Mouse (Mus musculus): ENCODE measurements at regions not wholly inside any gene's neighbourhood (a gene's known extent, or its start where the extent isn't known, plus 50 kb on each side); places are given as distances from the start of the nearest gene placed in this dataset.
"Not testable (repeated sequence)": the region's sequence is repeated elsewhere in the genome, so short reads cannot be mapped to it uniquely, and the experiment has no call there.

- DNase-seq (ENCODE audit: low spot score in 2 of 2): not testable (repeated sequence)
Observed at GRCm38 (mm10) chr4:7234537-7234936, 1004.3 kb downstream of the Car8 start.

- no peak for DNase-seq (ENCODE audit: low spot score in 2 of 2)
Observed at GRCm38 (mm10) chr4:7228980-7229379, 1009.9 kb downstream of the Car8 start.

GRCm38 (mm10) chr4:7222922-7223321 is 1015.9 kb downstream of the Car8 start:
- no peak for DNase-seq (ENCODE audit: low spot score in 2 of 2)

DNA sequence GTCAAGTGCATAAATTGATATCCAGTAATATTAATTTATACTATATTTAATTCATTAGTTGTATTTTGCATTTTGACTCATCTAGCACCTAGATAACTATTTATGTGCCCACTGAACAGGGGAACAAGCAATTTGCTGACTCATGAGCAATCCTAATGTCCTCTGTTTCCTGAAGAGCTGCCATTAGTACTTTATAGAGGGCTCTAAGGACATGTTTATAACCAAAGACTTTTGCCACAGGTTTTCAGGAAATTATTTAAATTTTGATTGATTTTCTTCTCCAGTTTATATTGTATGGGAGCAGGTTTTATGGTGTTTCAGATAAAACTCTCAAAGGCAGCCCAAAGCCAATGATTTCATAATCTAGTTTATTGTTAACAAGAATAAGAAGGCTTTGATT is 1018.4 kb downstream of the Car8 start:
- no peak for DNase-seq (ENCODE audit: low spot score in 2 of 2)

DNA sequence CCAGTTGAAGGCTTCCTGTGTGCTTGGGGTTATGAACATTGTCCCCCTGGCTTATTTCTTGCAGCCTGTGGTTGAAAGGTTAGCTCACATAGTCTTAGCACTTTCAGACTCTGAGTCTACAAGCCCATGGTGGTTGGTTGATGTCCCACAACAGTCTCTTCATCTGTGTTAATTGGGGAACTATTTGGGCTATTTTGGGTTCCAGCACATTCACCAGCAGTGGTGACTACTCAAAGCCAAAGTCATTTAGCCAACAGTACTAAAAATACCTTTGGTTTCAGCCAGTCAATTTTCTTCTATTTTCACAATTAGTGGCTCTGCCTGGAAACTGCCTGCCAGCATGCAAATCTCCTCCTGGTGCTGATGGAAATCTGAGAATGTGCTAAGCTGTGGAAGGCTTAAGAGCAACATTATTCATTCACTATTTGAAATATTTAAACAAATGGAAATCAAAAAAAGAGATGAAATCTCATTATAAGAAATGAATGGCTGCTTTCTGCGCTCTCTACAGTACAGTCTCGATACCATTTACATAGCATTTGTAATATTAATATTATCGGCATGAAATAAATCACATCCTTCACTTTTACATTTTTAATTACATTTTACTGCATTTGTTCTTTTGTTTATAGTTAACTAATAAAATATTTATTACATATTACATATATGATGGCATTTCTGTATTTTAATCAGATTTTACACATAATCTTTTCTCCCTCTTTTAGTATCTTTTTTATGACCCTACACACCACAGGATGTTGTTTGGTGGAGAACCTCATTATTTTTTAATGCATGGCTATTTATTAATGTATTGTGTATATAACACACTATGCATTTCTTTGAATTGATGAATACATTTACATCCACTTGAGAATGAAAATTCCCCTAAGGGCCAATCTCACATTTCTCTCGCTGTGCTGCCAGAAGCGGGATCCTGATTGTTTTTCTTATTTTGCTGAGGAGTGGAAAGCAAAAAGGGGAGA is 1023.5 kb downstream of the Car8 start:
- DNase-seq (ENCODE audit: low spot score in 2 of 2): no peak

DNA sequence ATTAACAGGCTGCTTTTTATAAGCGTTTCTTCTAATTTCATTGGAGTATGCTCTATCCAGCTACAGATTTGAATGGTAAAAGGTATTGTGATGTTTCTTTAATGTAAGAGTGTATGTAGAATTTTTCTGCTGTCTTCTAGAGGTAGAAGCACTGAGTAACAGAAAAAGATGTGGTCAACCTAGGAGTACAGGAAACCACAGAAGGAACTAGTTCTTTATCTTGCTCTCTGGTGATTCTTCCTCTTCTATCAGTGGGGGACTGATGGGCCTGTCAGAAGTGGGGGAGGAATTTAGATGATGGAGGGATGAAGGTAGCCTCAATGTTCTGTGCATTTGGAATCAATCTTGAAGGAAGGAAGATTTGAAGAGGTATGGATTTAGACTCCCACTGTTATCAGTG is 1031.9 kb downstream of the Car8 start:
- no peak for DNase-seq (ENCODE audit: low spot score in 2 of 2)

GRCm38 (mm10) chr4:7201816-7202215 is 1037.0 kb downstream of the Car8 start:
- no peak for DNase-seq (ENCODE audit: low spot score in 2 of 2)

- no peak for DNase-seq (ENCODE audit: low spot score in 2 of 2)
Observed at GRCm38 (mm10) chr4:7199941-7200340, 1038.9 kb downstream of the Car8 start.

DNA sequence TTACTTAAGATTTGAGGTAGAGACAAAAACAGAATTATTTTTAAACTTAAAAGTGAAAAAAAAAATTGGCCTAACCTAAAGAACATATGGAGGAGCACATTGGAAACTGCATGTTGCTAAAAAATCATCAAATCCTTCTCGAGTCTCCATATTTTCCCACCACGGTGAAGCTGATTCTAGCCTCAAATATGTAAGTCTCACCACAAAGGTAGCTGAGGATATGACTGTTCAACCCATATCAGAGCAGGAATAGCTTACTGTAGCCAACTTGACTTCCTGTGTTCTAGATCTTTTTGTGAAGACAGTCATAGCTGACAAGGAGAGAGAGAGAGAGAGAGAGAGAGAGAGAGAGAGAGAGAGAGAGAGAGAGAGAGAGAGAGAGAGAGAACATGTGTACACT is 1039.8 kb downstream of the Car8 start:
- no peak for DNase-seq (ENCODE audit: low spot score in 2 of 2)

- DNase-seq (ENCODE audit: low spot score in 2 of 2): no peak
Observed at GRCm38 (mm10) chr4:7196570-7196969, 1042.3 kb downstream of the Car8 start.

DNA sequence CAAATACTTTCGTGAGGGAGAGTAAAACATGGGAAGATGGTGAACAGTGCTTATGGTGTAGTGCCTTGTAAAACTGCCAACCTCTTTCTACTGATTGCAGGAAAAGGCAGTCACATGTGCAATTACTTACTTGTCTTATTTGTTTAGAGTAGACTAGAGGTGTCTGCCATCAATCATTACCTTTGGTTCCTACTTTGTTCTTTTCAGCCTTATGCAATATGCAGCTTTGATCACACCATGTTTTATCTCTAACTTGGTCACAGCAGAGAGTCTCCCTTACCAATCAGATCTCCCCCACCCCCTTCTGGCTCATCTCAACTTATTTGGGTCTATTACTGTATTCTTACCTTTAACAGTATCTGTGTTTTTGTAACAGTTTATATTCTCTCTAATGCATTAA is 1043.2 kb downstream of the Car8 start:
- DNase-seq (ENCODE audit: low spot score in 2 of 2): no peak

DNA sequence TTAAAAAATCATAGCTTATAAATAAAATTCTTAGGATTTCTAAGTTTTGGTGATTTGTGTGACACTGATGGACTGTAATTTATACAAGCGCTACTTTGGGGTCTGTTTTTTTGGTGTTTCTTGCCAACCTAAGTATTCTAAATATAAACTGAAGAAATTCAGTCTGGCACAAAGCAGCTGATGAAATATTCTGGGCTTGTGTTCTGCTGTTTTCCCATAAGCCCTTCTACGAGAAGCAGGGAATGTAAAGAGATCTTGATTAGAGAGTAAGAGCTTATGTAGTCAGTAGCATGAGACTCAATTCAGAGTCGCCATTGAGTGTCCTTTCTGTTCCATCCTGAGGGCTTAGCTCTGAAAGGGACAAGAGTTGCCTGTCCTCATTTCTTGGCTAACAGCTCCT is 1046.9 kb downstream of the Car8 start:
- no peak for DNase-seq (ENCODE audit: low spot score in 2 of 2)

DNA sequence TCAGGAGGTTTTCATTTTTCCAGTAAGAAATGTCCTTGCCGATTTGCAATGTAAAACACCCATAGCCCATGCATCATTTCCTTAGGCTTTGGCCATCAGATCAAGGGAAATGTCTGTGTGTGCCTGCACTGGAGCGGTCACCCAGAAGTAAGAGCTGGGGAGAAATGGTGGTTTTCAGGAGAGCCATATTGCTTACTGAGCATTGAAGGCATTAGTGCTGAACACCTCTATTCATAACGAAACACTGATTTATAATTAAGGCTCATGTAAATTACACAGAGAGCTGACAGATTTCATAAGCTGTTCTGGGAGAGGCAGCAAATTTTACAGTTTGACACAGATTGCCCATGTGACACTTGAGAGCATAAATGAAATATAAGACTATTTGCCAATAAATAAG is 1047.6 kb downstream of the Car8 start:
- no peak for DNase-seq (ENCODE audit: low spot score in 2 of 2)

- no peak for DNase-seq (ENCODE audit: low spot score in 2 of 2)
Observed at GRCm38 (mm10) chr4:7175030-7175429, 1063.8 kb downstream of the Car8 start.

GRCm38 (mm10) chr4:7172528-7173306 is 1066.1 kb downstream of the Car8 start:
- DNase-seq (ENCODE audit: low spot score in 2 of 2): no peak

- DNase-seq (ENCODE audit: low spot score in 2 of 2): no peak
Observed at GRCm38 (mm10) chr4:7171637-7172417, 1067.0 kb downstream of the Car8 start.

GRCm38 (mm10) chr4:7161411-7161810 is 1077.4 kb downstream of the Car8 start:
- no peak for DNase-seq (ENCODE audit: low spot score in 2 of 2)

- DNase-seq (ENCODE audit: low spot score in 2 of 2): no peak
Observed at GRCm38 (mm10) chr4:7157883-7158282, 1081.0 kb downstream of the Car8 start.

DNA sequence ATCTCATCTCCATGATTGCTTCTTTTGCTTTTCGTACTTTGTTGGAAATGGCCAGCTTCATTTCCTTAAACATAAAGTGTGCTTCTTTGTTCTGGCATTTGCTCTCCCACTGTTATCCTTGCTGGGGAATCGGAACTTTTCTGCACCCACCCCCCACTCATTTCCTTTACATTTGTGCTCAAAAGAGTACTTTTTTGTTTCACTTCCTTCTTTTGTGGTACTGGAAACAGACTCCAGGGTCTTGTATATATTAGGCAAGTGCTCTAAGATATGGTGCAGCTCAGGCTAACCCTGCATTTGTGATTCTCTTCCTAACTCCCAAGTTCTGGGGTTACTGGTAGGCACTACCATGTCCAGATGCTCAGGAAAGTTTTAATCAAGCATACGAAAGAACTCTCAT is 1084.6 kb downstream of the Car8 start:
- DNase-seq (ENCODE audit: low spot score in 2 of 2): peak in 1 of 2 experiments; percentile 2

- DNase-seq (ENCODE audit: low spot score in 2 of 2): no peak
Observed at GRCm38 (mm10) chr4:7153835-7154234, 1085.0 kb downstream of the Car8 start.

GRCm38 (mm10) chr4:7145756-7146155 is 1093.1 kb downstream of the Car8 start:
- no peak for DNase-seq (ENCODE audit: low spot score in 2 of 2)

DNA sequence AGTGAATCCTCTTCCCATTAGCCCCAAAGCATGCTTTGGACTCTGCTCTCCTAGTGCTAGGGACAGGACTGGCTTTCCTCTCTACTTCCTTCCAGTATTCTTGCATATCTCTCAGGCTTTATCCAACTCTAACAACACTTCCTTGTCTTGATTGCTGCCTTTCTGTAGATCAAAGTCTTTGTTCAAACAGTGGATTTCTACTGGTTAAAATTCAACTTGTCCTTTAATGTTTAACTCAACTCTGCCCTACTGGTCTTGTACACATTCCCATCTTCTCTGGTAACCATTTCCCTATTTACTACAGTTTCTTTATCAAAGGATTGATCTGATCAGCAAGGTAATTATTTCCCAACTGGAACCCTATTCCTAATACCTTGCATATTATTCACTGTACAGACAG is 1094.6 kb downstream of the Car8 start:
- DNase-seq (ENCODE audit: low spot score in 2 of 2): no peak

All from heart, adult 9 months (tissue).